Comparison of ENCODE assay signal across 8 mouse cellular contexts in genomic region chr4:41707011-41707535, GRCm38 (mm10). TPM values are rescaled to one million over a fixed set of nuclear protein-coding genes. Genes with fewer than 3 reads are reported as not detected.
DNase-seq lines count a peak whose midpoint lies in the region; ATAC-seq and TF ChIP-seq lines count a peak whose summit lies in the region.

No protein-coding gene starts in this region.

- no peaks in the 10 kb centered on the region for H3K36me3 ChIP-seq in forebrain, postnatal 0 days (ENCODE audit: insufficient read depth)
- no peaks in the 10 kb centered on the region for H3K36me3 ChIP-seq in hindbrain, embryonic 14.5 days (replicated peaks; ENCODE audit: control insufficient read depth, insufficient read depth)
- H3K36me3 ChIP-seq in megakaryocyte, embryonic 14.5 days (replicated peaks; ENCODE audit: low read length) = peaks cover 13% of the 10 kb centered on the region

- no peaks in the 10 kb centered on the region for H3K9me3 ChIP-seq in forebrain, postnatal 0 days (ENCODE audit: low read length)
- no peaks in the 10 kb centered on the region for H3K9me3 ChIP-seq in hindbrain, embryonic 14.5 days (ENCODE audit: control insufficient read depth, low read length)
- no peaks in the 10 kb centered on the region for H3K9me3 ChIP-seq in megakaryocyte, embryonic 14.5 days

- TF ChIP-seq CTCF in layer of hippocampus, adult 2 months (conservative IDR thresholded peaks at IDR 0.05) = peak; percentile 83
- peak; percentile 84 for TF ChIP-seq CTCF in cerebellum, adult 2 months (IDR thresholded peaks at IDR 0.05; ENCODE audit: borderline replicate concordance, insufficient read depth, low read depth, low read length)
- peak; percentile 79 for TF ChIP-seq CTCF in forebrain, postnatal 0 days (IDR thresholded peaks at IDR 0.05; ENCODE audit: low read depth)

- no peak overlapping the region for H3K4me3 ChIP-seq in layer of hippocampus, adult 2 months
- no peak overlapping the region for H3K4me3 ChIP-seq in cerebellum, adult 2 months (replicated peaks; ENCODE audit: insufficient read depth, low read depth, low read length)
- no peak overlapping the region for H3K4me3 ChIP-seq in forebrain, postnatal 0 days (ENCODE audit: low read depth, low read length)
- H3K4me3 ChIP-seq in hindbrain, embryonic 14.5 days (replicated peaks; ENCODE audit: low read length) = no peak overlapping the region
- H3K4me3 ChIP-seq in megakaryocyte, embryonic 14.5 days (replicated peaks) = peak overlapping the region; percentile 88

- H3K27me3 ChIP-seq in cerebellum, adult 2 months (ENCODE audit: control insufficient read depth, insufficient read depth, low read length) = no peaks in the 10 kb centered on the region
- no peaks in the 10 kb centered on the region for H3K27me3 ChIP-seq in forebrain, postnatal 0 days (ENCODE audit: insufficient read depth, low read length)
- H3K27me3 ChIP-seq in hindbrain, embryonic 14.5 days (ENCODE audit: control insufficient read depth, insufficient read depth, low read length) = no peaks in the 10 kb centered on the region
- peaks cover 49% of the 10 kb centered on the region for H3K27me3 ChIP-seq in megakaryocyte, embryonic 14.5 days (replicated peaks)

- H3K4me2 ChIP-seq in forebrain, postnatal 0 days (ENCODE audit: low read depth) = peak overlapping the region; percentile 19
- peak overlapping the region; percentile 31 for H3K4me2 ChIP-seq in hindbrain, embryonic 14.5 days (replicated peaks)

- H3K4me1 ChIP-seq in cerebellum, adult 2 months (ENCODE audit: control insufficient read depth, insufficient read depth, low read length) = peaks cover 19% of the 10 kb centered on the region
- peaks cover 14% of the 10 kb centered on the region for H3K4me1 ChIP-seq in forebrain, postnatal 0 days (ENCODE audit: insufficient read depth)
- peaks cover 33% of the 10 kb centered on the region for H3K4me1 ChIP-seq in hindbrain, embryonic 14.5 days (replicated peaks; ENCODE audit: control insufficient read depth, insufficient read depth, low read length)
- peaks cover 32% of the 10 kb centered on the region for H3K4me1 ChIP-seq in megakaryocyte, embryonic 14.5 days

- WGBS in cerebellum, adult 2 months = 7% methylated on average over 13 of the region's 13 CpGs
- 1% methylated on average over 13 of the region's 13 CpGs for WGBS in forebrain, postnatal 0 days
- under 1% methylated on average over 13 of the region's 13 CpGs for WGBS in hindbrain, embryonic 14.5 days

- DNase-seq in layer of hippocampus, adult 2 months (ENCODE audit: low spot score in 2 of 2) = peak; percentile 63
- DNase-seq in layer of hippocampus, postnatal 36 days = no peak
- DNase-seq in cerebellum, adult 2 months = peak; percentile 80 to 84
- DNase-seq in forebrain, postnatal 0 days = peak; percentile 85
- DNase-seq in hindbrain, embryonic 14.5 days (ENCODE audit: low spot score) = peak; percentile 84
- DNase-seq in left cerebral cortex, adult 9 months (ENCODE audit: low spot score in 2 of 2) = peak; percentile 74 to 87
- DNase-seq in right cerebral cortex, postnatal 4 days = peak; percentile 66

- peak; percentile 91 for ATAC-seq in forebrain, postnatal 0 days
- peak; percentile 81 for ATAC-seq in hindbrain, embryonic 14.5 days (ENCODE audit: low FRiP score)

- no peak for TF ChIP-seq POLR2A in cerebellum, adult 2 months (IDR thresholded peaks at IDR 0.05; ENCODE audit: borderline replicate concordance, insufficient read depth, low read length)

- 0 out of 2 replicates have a peak overlapping the region, but pooled peaks have one; percentile 7 for H3K9ac ChIP-seq in forebrain, postnatal 0 days
- peak overlapping the region; percentile 22; the same call in 1 of the 2 replicates for H3K9ac ChIP-seq in hindbrain, embryonic 14.5 days

- H3K27ac ChIP-seq in layer of hippocampus, adult 2 months = peak overlapping the region; percentile 23; the same call in 1 of the 2 replicates
- no peak overlapping the region for H3K27ac ChIP-seq in cerebellum, adult 2 months (ENCODE audit: insufficient read depth, low read length)
- H3K27ac ChIP-seq in forebrain, postnatal 0 days (ENCODE audit: low read depth, low read length) = 0 out of 2 replicates have a peak overlapping the region, but pooled peaks have one; percentile 50
- peak overlapping the region; percentile 32 for H3K27ac ChIP-seq in hindbrain, embryonic 14.5 days

RNA-seq across cellular contexts. Expression of gene Rpp25l, which starts 6.3 kb away (rescaled TPM):
- total RNA-seq in layer of hippocampus, adult 2 months (2021) = 10 to 100 TPM; 29.4 to 31.0 TPM
- 10 to 100 TPM; 30.0 to 33.1 TPM for total RNA-seq in layer of hippocampus, postnatal 36 days (2021)
- 43.3 and 44.7 TPM in 2 replicates for polyA plus RNA-seq in cerebellum, adult 2 months (2012; rRNA removed)
- 36.3 and 44.4 TPM in 2 replicates for total RNA-seq in forebrain, postnatal 0 days (2014; rRNA removed)
- polyA plus RNA-seq in forebrain, postnatal 0 days (2015; fragmentation: Nextera tagmentation; extraction: Ambion mirVana) = 43.0 and 52.0 TPM in 2 replicates
- polyA plus RNA-seq in hindbrain, embryonic 14.5 days (2014; fragmentation: Nextera tagmentation; extraction: Ambion mirVana) = 57.5 and 60.5 TPM in 2 replicates
- polyA plus RNA-seq in megakaryocyte, embryonic 14.5 days (2012; ENCODE audit: insufficient read depth, low replicate concordance) = 51.7 and 76.8 TPM in 2 replicates

RNA-seq across cellular contexts. Expression of gene Il11ra1, which starts 7.3 kb away (rescaled TPM):
- 10 to 100 TPM; 39.1 to 43.3 TPM for total RNA-seq in layer of hippocampus, adult 2 months (2021)
- 10 to 100 TPM; 37.0 to 38.0 TPM for total RNA-seq in layer of hippocampus, postnatal 36 days (2021)
- polyA plus RNA-seq in cerebellum, adult 2 months (2012; rRNA removed) = 64.9 and 69.7 TPM in 2 replicates
- 16.8 and 17.2 TPM in 2 replicates for total RNA-seq in forebrain, postnatal 0 days (2014; rRNA removed)
- polyA plus RNA-seq in forebrain, postnatal 0 days (2015; fragmentation: Nextera tagmentation; extraction: Ambion mirVana) = 29.1 and 31.2 TPM in 2 replicates
- 39.9 and 40.6 TPM in 2 replicates for polyA plus RNA-seq in hindbrain, embryonic 14.5 days (2014; fragmentation: Nextera tagmentation; extraction: Ambion mirVana)
- 2.2 and 3.9 TPM in 2 replicates for polyA plus RNA-seq in megakaryocyte, embryonic 14.5 days (2012; ENCODE audit: insufficient read depth, low replicate concordance)

RNA-seq across cellular contexts. Expression of gene Cntfr, which starts 10.2 kb away (rescaled TPM):
- total RNA-seq in layer of hippocampus, adult 2 months (2021) = 10 to 100 TPM; 96.5 to 98.8 TPM
- total RNA-seq in layer of hippocampus, postnatal 36 days (2021) = 10 to 100 TPM; 90.8 to 97.6 TPM
- polyA plus RNA-seq in cerebellum, adult 2 months (2012; rRNA removed) = 101 and 105 TPM in 2 replicates
- 24.7 and 25.9 TPM in 2 replicates for total RNA-seq in forebrain, postnatal 0 days (2014; rRNA removed)
- polyA plus RNA-seq in forebrain, postnatal 0 days (2015; fragmentation: Nextera tagmentation; extraction: Ambion mirVana) = 13.6 and 14.2 TPM in 2 replicates
- polyA plus RNA-seq in hindbrain, embryonic 14.5 days (2014; fragmentation: Nextera tagmentation; extraction: Ambion mirVana) = 19.2 and 21.8 TPM in 2 replicates
- 3.6 and 10.6 TPM in 2 replicates for polyA plus RNA-seq in megakaryocyte, embryonic 14.5 days (2012; ENCODE audit: insufficient read depth, low replicate concordance)

RNA-seq across cellular contexts. Expression of gene Dctn3, which starts 15.9 kb away (rescaled TPM):
- total RNA-seq in layer of hippocampus, adult 2 months (2021) = 100 to 1,000 TPM; 136 to 153 TPM
- 100 to 1,000 TPM; 143 to 154 TPM for total RNA-seq in layer of hippocampus, postnatal 36 days (2021)
- polyA plus RNA-seq in cerebellum, adult 2 months (2012; rRNA removed) = 162 and 167 TPM in 2 replicates
- total RNA-seq in forebrain, postnatal 0 days (2014; rRNA removed) = 184 and 251 TPM in 2 replicates
- polyA plus RNA-seq in forebrain, postnatal 0 days (2015; fragmentation: Nextera tagmentation; extraction: Ambion mirVana) = 378 and 438 TPM in 2 replicates
- 271 and 274 TPM in 2 replicates for polyA plus RNA-seq in hindbrain, embryonic 14.5 days (2014; fragmentation: Nextera tagmentation; extraction: Ambion mirVana)
- 22.2 and 369 TPM in 2 replicates for polyA plus RNA-seq in megakaryocyte, embryonic 14.5 days (2012; ENCODE audit: insufficient read depth, low replicate concordance)

RNA-seq across cellular contexts. Expression of gene Arid3c, which starts 23.9 kb away (rescaled TPM):
- not detected for total RNA-seq in layer of hippocampus, adult 2 months (2021)
- total RNA-seq in layer of hippocampus, postnatal 36 days (2021) = not detected
- 0.16 and 0.18 TPM in 2 replicates for polyA plus RNA-seq in cerebellum, adult 2 months (2012; rRNA removed)
- total RNA-seq in forebrain, postnatal 0 days (2014; rRNA removed) = not detected in 2 replicates
- 0.14 and 0.15 TPM in 2 replicates for polyA plus RNA-seq in forebrain, postnatal 0 days (2015; fragmentation: Nextera tagmentation; extraction: Ambion mirVana)
- 1.0 and 1.5 TPM in 2 replicates for polyA plus RNA-seq in hindbrain, embryonic 14.5 days (2014; fragmentation: Nextera tagmentation; extraction: Ambion mirVana)
- polyA plus RNA-seq in megakaryocyte, embryonic 14.5 days (2012; ENCODE audit: insufficient read depth, low replicate concordance) = not detected in 2 replicates

Comparison
In these comparisons a context has a peak if more than half of its experiments do, and no peak if none do; other contexts are left out.
1. DNase-seq: peak in layer of hippocampus, adult 2 months (2 of 2), cerebellum, adult 2 months (2 of 2), forebrain, postnatal 0 days (single experiment), hindbrain, embryonic 14.5 days (single experiment), left cerebral cortex, adult 9 months (2 of 2) and right cerebral cortex, postnatal 4 days (single experiment); none in layer of hippocampus, postnatal 36 days (0 of 2).
2. Peak in every context shown above with its lines, with median percentiles within 50 percentile points of each other: CTCF ChIP-seq.